Mouse (Mus musculus): ENCODE data around the gene Tmem54. TPM values are rescaled to one million over a fixed set of nuclear protein-coding genes. Genes with fewer than 3 reads are reported as not detected.

Gene Tmem54
- polyA plus RNA-seq, 1 experiment from 2014 or later: 7.3 TPM

- no peak overlapping the region for H3K4me3 ChIP-seq
- H3K9me3 ChIP-seq (replicated peaks): no peaks in the 10 kb centered on the region
- peaks cover 54% of the 10 kb centered on the region for H3K27me3 ChIP-seq (ENCODE audit: low read depth, poor library complexity, severe bottlenecking)
- H3K27ac ChIP-seq: no peak overlapping the region
- DNase-seq (ENCODE audit: low spot score): no peak
- 90% methylated on average over 6 of the region's 6 CpGs for WGBS
- no peaks in the 10 kb centered on the region for H3K36me3 ChIP-seq
- H3K4me1 ChIP-seq: peaks cover 39% of the 10 kb centered on the region
These were observed 5.5 kb downstream of the Tmem54 start for GRCm38 (mm10) chr4:129110804-129111203.

DNA sequence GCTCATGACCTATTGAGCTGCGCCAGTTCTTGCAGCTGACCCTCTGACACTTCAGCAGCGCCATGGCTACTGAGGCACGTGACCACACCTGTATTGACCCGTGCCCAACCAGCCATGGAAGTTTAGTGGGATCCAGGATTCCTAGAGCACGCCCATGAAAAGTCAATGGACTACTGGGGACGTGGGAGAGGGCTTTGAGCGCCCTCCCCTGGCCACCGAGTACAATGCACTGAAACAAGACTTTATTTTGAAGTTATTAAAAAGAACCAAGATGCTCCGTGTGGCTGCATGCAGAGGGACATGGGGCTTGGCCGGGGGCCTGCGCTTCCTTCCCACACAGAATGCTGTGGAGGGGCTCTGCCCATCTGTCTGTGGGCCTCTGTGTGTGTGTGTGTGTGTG, 6.0 kb downstream of the Tmem54 start:
- no peak overlapping the region for H3K27ac ChIP-seq
- 66% methylated on average over 11 of the region's 11 CpGs for WGBS
- no peak for DNase-seq (ENCODE audit: low spot score)
- H3K9me3 ChIP-seq (replicated peaks): no peaks in the 10 kb centered on the region
- no peak overlapping the region for H3K4me3 ChIP-seq
- H3K36me3 ChIP-seq: no peaks in the 10 kb centered on the region
- peaks cover 34% of the 10 kb centered on the region for H3K4me1 ChIP-seq
- H3K27me3 ChIP-seq (ENCODE audit: low read depth, poor library complexity, severe bottlenecking): peaks cover 49% of the 10 kb centered on the region

DNA sequence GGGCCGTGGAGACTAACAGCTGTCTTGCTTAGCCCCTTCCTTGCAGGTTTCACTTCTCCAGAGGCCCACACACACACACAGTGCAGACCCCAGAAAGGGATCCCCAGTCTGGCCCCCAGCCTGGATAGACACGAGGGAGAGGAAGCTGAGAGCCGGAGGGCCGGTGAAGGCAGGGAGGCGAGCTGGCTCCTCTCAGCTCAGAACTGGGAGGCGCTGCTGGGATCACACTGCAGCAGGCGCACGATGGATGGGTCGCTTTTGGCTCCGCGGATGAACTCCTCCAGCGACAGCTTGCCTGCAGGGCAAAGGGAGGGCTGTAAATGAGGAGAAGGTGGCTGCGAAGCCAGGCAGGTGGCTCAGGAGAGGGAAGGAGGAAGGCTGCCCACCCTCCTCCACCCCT, 6.9 kb downstream of the Tmem54 start:
- no peaks in the 10 kb centered on the region for H3K9me3 ChIP-seq (replicated peaks)
- H3K27me3 ChIP-seq (ENCODE audit: low read depth, poor library complexity, severe bottlenecking): peaks cover 45% of the 10 kb centered on the region
- no peaks in the 10 kb centered on the region for H3K36me3 ChIP-seq
- H3K4me3 ChIP-seq: no peak overlapping the region
- peaks cover 31% of the 10 kb centered on the region for H3K4me1 ChIP-seq
- 71% methylated on average over 13 of the region's 13 CpGs for WGBS
- DNase-seq (ENCODE audit: low spot score): no peak
- H3K27ac ChIP-seq: no peak overlapping the region

DNA sequence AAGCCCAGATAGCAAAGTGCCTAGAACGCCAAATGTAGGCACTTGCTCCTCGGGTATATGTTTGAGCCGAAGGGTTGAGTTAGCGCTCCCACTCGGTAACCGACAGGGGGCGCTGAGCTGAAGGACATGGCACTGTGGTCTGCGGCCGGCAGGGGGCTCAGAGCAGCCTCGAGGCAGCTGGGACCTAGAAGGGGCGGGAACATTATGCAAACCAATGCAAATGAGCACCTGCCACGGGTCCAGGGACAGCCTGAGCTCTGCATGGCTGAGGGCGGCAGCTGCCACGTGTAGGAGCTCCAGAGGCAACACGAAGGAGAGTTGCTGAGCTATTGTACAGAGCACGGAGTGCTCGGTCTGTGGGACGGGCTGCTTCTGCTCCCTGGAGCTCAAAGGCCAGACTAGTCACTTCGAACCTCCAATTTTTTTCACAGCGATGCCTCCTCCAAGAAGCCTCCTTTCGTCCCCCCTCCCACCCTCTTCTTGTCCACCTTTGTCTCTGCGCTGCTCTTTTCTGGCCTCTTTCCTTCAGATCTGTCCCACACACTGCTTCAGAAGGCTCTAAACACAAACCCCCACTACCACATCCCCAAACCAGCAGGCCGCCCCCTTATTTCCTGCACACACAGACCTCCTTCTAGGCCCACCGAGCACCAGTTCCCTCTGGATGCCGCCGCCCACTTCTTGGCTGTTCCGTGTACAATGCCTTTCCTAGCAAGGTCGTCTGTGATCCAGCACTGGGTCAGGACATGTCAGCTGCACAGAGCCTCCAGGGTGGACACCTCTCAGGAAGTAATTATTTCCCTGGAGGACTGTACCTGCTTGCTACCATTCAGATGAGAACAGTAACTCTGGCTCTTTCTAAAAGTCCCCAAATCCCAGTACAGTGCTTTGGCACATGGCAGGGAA, 8.0 kb downstream of the Tmem54 start:
- H3K27me3 ChIP-seq (ENCODE audit: low read depth, poor library complexity, severe bottlenecking): peaks cover 38% of the 10 kb centered on the region; the same call in 1 of the 2 replicates
- peak overlapping the region; percentile 21; the same call in 1 of the 2 replicates for H3K27ac ChIP-seq
- H3K4me3 ChIP-seq: no peak overlapping the region
- peak; percentile 91 for DNase-seq (ENCODE audit: low spot score)
- H3K36me3 ChIP-seq: no peaks in the 10 kb centered on the region
- 36% methylated on average over 28 of the region's 28 CpGs for WGBS
- H3K9me3 ChIP-seq (replicated peaks): no peaks in the 10 kb centered on the region
- peaks cover 31% of the 10 kb centered on the region for H3K4me1 ChIP-seq

DNA sequence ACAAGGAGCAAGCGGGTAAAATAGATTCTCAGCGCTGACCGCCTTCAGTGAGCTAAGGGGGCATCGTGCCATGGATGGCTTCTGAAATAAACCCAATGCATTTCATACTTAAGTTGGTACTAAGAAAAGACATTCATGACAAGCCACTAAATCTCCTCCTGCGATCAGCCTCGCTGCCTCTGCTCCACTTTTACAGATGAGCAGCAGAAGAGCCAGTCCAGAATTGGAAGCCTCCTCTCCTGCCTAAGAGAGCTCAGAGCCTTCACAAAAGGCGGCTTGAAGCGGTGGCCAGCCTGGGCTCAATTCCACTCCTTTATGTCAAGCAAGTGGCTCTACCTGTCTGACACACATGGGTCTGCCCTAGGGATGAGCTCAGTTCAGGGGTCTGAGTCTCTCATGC, 11.4 kb downstream of the Tmem54 start:
- Histone ChIP-seq H3K9me3 (replicated peaks) (no peaks in the 10 kb centered on the region), H3K27ac (no peak overlapping the region), H3K36me3 (no peaks in the 10 kb centered on the region), H3K4me3 (no peak overlapping the region), H3K4me1 (peaks cover 38% of the 10 kb centered on the region), H3K27me3 (ENCODE audit: low read depth, poor library complexity, severe bottlenecking) (peaks cover 67% of the 10 kb centered on the region)
- no peak for DNase-seq (ENCODE audit: low spot score)
- 95% methylated on average over 8 of the region's 8 CpGs for WGBS

DNA sequence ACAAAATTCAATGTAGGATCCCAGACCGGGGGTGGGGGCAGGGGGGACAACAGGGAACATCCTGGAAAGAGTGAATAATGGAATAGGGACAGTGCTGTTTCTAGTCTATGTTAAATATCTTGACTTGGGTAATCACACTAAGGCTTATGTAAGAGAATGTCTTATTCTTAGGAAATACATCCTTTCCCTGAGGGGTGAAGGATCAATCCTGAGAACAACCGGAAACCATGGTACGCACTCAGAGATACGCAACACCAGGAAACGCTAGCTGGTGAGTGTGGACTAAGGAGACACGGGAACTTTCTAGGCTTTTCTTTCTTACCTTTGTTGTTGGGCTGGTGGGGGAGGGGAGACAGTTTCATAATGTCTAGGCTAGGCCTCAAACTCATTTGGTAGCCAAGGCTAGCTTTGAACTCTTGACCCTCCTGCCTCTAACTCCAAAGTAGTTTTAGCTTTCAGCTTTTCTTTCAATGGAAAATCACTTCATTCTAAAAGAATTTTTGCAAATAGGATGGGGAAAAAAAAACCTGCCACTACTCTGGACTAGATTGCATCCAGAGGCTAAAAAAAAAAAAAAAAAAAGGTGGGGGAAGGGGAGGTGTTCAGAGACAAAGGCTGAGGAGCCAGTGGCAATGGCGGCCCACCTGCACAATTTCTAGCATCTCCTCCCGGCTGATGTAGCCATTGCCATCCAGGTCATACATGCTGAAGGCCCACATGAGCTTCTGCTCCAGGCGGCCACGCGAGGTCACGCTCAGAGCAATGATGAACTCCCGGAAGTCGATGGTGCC, 12.6 kb downstream of the Tmem54 start:
- Histone ChIP-seq H3K36me3 (no peaks in the 10 kb centered on the region), H3K9me3 (replicated peaks) (no peaks in the 10 kb centered on the region), H3K4me1 (peaks cover 35% of the 10 kb centered on the region), H3K27me3 (ENCODE audit: low read depth, poor library complexity, severe bottlenecking) (peaks cover 69% of the 10 kb centered on the region), H3K27ac (no peak overlapping the region), H3K4me3 (no peak overlapping the region)
- WGBS: 88% methylated on average over 14 of the region's 14 CpGs
- no peak for DNase-seq (ENCODE audit: low spot score)

- peaks cover 30% of the 10 kb centered on the region for H3K4me1 ChIP-seq
- 77% methylated on average over 10 of the region's 10 CpGs for WGBS
These were observed 14.4 kb downstream of the Tmem54 start for GRCm38 (mm10) chr4:129119708-129120107.

GRCm38 (mm10) chr4:129120520-129121445, 15.4 kb downstream of the Tmem54 start:
- WGBS: 1% methylated on average over 59 of the region's 59 CpGs
- peak; percentile 88 for DNase-seq (ENCODE audit: low spot score)
- H3K36me3 ChIP-seq: no peaks in the 10 kb centered on the region
- H3K9me3 ChIP-seq (replicated peaks): no peaks in the 10 kb centered on the region
- H3K4me1 ChIP-seq: peaks cover 31% of the 10 kb centered on the region
- H3K4me3 ChIP-seq: peak overlapping the region; percentile 53
- H3K27me3 ChIP-seq (ENCODE audit: low read depth, poor library complexity, severe bottlenecking): peaks cover 82% of the 10 kb centered on the region
- H3K27ac ChIP-seq: no peak overlapping the region

More at GRCm38 (mm10) chr4:129119708-129120107, 14.4 kb downstream of the Tmem54 start:
- peaks cover 75% of the 10 kb centered on the region for H3K27me3 ChIP-seq (ENCODE audit: low read depth, poor library complexity, severe bottlenecking)
- no peak overlapping the region for H3K4me3 ChIP-seq
- no peak overlapping the region for H3K27ac ChIP-seq
- no peaks in the 10 kb centered on the region for H3K36me3 ChIP-seq
- no peak for DNase-seq (ENCODE audit: low spot score)
- H3K9me3 ChIP-seq (replicated peaks): no peaks in the 10 kb centered on the region

DNA sequence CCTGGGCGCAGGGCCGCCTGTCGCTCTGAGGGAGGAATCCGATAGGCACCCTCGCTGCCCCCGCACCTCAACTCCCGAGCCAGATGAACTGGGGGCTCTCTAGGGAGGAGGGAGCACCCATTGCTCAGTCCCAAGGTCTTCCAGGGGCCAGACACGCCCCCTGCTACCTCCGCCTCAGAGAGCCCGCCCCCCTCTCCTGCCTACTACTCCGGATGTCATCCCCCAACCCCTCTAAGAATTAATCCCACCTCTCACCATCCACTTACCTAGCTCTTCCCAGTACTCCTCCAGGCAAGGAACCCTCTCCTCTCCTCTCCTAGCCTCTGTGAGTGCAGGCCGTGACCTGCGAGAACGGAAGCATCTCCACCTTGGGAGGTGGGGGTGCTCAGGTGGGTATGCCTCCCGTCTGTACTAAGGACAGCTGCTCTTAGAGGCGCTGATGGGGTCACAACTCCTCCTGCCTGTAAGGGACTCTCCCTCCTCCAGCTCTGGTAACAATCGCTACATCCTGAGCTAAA, 16.3 kb downstream of the Tmem54 start, which contains the start of gene Hpca:
Gene Hpca (minus strand): TSS at position 468 of the 518 bp plus-strand sequence.
- Histone ChIP-seq H3K27ac (no peak within 1 kb of the TSS), H3K4me3 (peak within 1 kb of the TSS; percentile 53), H3K4me1 (peaks cover 37% of the 10 kb centered on the region), H3K36me3 (no peaks in the 10 kb centered on the region), H3K9me3 (replicated peaks) (no peaks in the 10 kb centered on the region), H3K27me3 (ENCODE audit: low read depth, poor library complexity, severe bottlenecking) (peaks cover 91% of the 10 kb centered on the region)
- no peak for DNase-seq (ENCODE audit: low spot score)
- WGBS: 2% methylated on average over 17 of the region's 17 CpGs

DNA sequence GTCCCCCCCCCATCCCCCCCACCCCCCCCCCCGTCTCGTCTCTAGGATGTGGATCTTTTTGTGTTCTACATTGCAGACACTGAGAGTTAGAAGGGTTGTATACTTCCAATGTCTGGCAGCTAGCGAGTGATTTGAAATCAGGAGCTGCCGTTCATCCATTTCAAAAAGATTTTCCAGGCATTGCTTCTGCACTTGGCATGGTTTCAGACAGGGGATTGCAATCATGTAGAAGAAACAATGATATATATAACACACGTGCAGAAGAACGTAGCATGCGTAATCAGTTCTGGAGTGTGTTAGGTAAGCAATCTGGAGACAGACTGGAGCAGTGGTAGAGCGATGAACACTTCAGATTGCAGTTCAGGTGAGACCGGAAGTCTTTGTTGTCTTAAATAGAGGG, 16.8 kb downstream of the Tmem54 start:
- Histone ChIP-seq H3K27me3 (ENCODE audit: low read depth, poor library complexity, severe bottlenecking) (peaks cover 89% of the 10 kb centered on the region), H3K4me3 (no peak overlapping the region)
- WGBS: 43% methylated on average over 9 of the region's 9 CpGs

DNA sequence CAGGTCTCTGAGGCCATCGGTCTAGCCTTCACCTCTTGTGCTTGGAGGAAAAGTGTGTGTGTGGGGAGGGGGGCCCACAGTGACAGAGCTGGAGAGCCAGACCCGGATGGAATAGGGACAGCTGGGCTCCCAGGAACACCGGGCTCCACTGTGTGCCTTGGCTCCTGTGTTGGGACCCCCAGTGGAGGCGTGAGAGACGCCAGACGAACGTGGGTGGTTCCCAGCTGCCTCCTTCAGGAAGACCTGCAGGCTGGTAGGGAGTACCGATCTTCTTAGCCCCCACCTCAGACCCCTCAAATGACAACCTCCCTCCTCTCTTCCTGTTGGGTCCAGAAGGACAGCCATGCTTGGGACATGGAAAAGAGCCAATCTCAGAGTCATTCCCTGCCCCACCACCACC, 17.4 kb downstream of the Tmem54 start:
- DNase-seq (ENCODE audit: low spot score): no peak
- Histone ChIP-seq H3K27me3 (ENCODE audit: low read depth, poor library complexity, severe bottlenecking) (peaks cover 89% of the 10 kb centered on the region), H3K4me3 (no peak overlapping the region), H3K4me1 (peaks cover 37% of the 10 kb centered on the region), H3K27ac (no peak overlapping the region), H3K9me3 (replicated peaks) (no peaks in the 10 kb centered on the region), H3K36me3 (no peaks in the 10 kb centered on the region)
- WGBS: 36% methylated on average over 8 of the region's 8 CpGs

More for the DNA sequence above, 16.8 kb downstream of the Tmem54 start:
- DNase-seq (ENCODE audit: low spot score): no peak
- Histone ChIP-seq H3K36me3 (no peaks in the 10 kb centered on the region), H3K4me1 (peaks cover 37% of the 10 kb centered on the region), H3K27ac (no peak overlapping the region), H3K9me3 (replicated peaks) (no peaks in the 10 kb centered on the region)

GRCm38 (mm10) chr4:129124652-129125146, 19.4 kb downstream of the Tmem54 start:
- H3K9me3 ChIP-seq (replicated peaks): no peaks in the 10 kb centered on the region
- 5% methylated on average over 13 of the region's 13 CpGs for WGBS
- no peaks in the 10 kb centered on the region for H3K36me3 ChIP-seq
- peak overlapping the region; percentile 15; the same call in 1 of the 2 replicates for H3K4me3 ChIP-seq
- no peak for DNase-seq (ENCODE audit: low spot score)
- H3K27me3 ChIP-seq (ENCODE audit: low read depth, poor library complexity, severe bottlenecking): peaks cover 73% of the 10 kb centered on the region
- no peak overlapping the region for H3K27ac ChIP-seq
- peaks cover 50% of the 10 kb centered on the region for H3K4me1 ChIP-seq
